Comparison of ENCODE assay signal across 8 mouse cellular contexts in the genomic region with DNA sequence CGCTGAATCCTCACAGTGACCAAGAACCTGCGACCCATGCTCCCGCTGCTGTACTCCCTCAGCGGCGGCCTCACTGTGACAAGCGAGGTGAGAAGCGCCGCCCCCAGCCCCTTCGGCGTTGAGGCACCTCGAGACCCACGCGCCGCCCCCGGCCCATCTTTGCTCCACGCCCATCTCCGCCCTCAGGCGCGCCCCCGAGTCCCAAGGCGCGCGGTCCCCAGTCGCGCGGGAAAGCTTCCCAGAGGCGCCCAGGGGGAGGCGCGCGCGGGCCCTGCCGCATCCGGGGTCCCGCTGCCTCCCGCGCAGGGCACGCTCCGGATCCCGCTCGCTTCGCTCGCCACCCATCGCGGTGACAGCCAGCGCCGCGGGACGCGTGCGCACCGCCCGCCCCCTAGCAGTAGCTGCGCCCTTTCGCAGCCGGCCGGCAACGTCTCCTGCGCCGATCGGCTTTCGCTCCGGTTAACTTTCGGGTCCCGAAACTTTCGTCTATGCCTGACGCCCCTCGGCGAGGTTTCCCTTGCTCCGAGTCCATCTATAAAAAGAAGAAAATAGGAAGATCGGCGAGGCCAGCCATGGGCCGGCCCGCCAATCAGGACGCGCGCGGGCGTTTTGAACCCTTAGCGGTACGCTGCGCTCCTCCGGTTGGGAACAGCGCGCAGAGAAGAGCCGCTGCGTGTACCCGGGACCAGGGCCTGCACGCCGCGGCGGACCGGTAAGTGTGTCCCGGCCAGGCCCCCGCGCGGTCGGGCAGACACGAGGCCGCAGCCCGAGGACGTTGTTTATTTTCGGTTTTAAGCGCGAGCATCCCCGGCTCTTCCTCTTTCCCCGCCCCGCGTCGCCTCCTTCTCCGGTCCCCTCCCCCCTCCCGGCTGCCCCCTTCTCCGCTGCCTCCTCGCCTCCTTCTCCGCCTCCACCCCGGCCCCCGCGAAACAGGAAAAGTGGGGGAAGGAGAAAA. TPM values are rescaled to one million over a fixed set of nuclear protein-coding genes. Genes with fewer than 3 reads are reported as not detected.
A peak's percentile ranks its signal among the peaks of the same experiment; 100 is the strongest.
DNase-seq lines count a peak whose midpoint lies in the region; ATAC-seq lines count a peak whose summit lies in the region.

A gene (minus strand): TSS at position 168 of the 955 bp plus-strand sequence.

- intact Hi-C loops in gastrocnemius, postnatal 36 days (cut with DNase I): loop anchor here (5.0 kb wide), 2 partner anchors 147 to 228 kb away; no protein-coding TSS in a partner anchor
- intact Hi-C loops in left cerebral cortex, postnatal 25 days (cut with DNase I): loop anchor here (2.0 kb wide), 1 partner anchor 230 kb away; no protein-coding TSS in a partner anchor

- peak; percentile 66 for ATAC-seq in cerebellum, adult (ENCODE audit: insufficient number of reproducible peaks, low FRiP score, low TSS enrichment)
- peak; percentile 83 for ATAC-seq in megakaryocyte, adult 5-6 weeks (ENCODE audit: poor library complexity, severe bottlenecking)

- DNase-seq in cerebellum, adult 11 months: no peak
- peak; percentile 31 to 38 for DNase-seq in cerebellum, postnatal 36 days
- DNase-seq in gastrocnemius, postnatal 36 days: peak; percentile 31 to 59
- DNase-seq in induced T-regulatory cell, adult 2 months (ENCODE audit: low read depth): peak; percentile 79
- peak; percentile 39 to 57 for DNase-seq in left cerebral cortex, postnatal 25 days (ENCODE audit: low spot score in 2 of 2)
- DNase-seq in right cerebral cortex, postnatal 14 days: peak; percentile 60

RNA-seq across cellular contexts. Expression of the gene that starts here (rescaled TPM):
- total RNA-seq in gastrocnemius, postnatal 36 days (2021): not detected
- not detected for total RNA-seq in left cerebral cortex, postnatal 25 days (2021)
- total RNA-seq in megakaryocyte, adult 5-6 weeks (2015): not detected in 2 replicates
- not detected in 2 replicates for total RNA-seq in megakaryocyte, adult 5-6 weeks (2017)

Comparison
In these comparisons a context has a peak if more than half of its experiments do, and no peak if none do; other contexts are left out.
1. Peak in DNase-seq in gastrocnemius, postnatal 36 days; RNA of the gene not detected or under 1 TPM.
2. Peak in DNase-seq in left cerebral cortex, postnatal 25 days; RNA of the gene not detected or under 1 TPM.
3. Peak in ATAC-seq in megakaryocyte, adult 5-6 weeks; RNA of the gene not detected or under 1 TPM.